Mouse (Mus musculus) heart, embryonic 13.5 days (tissue): Measurements from ENCODE around the gene Sar1a. TPM values are rescaled to one million over a fixed set of nuclear protein-coding genes. Genes with fewer than 3 reads are reported as not detected.
A peak's percentile ranks its signal among the peaks of the same experiment; 100 is the strongest.

Experiments
- ATAC-seq: fragments of 200-750 bp; cut with Nextera tagmentation; 2 replicates; pipeline ENCODE4 v1.8.0; 2017; ENCODE audit warnings: moderate TSS enrichment; ENCODE audit not compliant: insufficient number of reproducible peaks, low FRiP score, low TSS enrichment; ENCODE audit errors: extremely low read depth
- H3K27ac ChIP-seq: fragments of 300-500 bp; sonication (generic); replicated peaks from 2 replicates; pipeline ENCODE4 v1.5.1; 2015; ENCODE audit warnings: moderate library complexity, mild to moderate bottlenecking, inconsistent platforms
- H3K27me3 ChIP-seq: fragments of 300-500 bp; sonication (generic); replicated peaks from 2 replicates; pipeline ENCODE4 v1.6.1; 2015; ENCODE audit warnings: mild to moderate bottlenecking, inconsistent platforms
- H3K36me3 ChIP-seq: fragments of 300-500 bp; sonication (generic); 2 replicates; pipeline ENCODE4 v1.6.1; 2015; ENCODE audit warnings: mild to moderate bottlenecking, inconsistent platforms
- H3K4me1 ChIP-seq: fragments of 300-500 bp; sonication (generic); 2 replicates; pipeline ENCODE4 v1.6.1; 2015; ENCODE audit warnings: inconsistent platforms
- H3K4me2 ChIP-seq: fragments of 300-500 bp; sonication (generic); 2 replicates; pipeline ENCODE4 v1.6.1; 2015; ENCODE audit warnings: inconsistent platforms, mild to moderate bottlenecking, moderate library complexity
- H3K4me3 ChIP-seq: fragments of 300-500 bp; sonication (generic); 2 replicates; pipeline ENCODE4 v1.5.1; 2015; ENCODE audit warnings: moderate library complexity, mild to moderate bottlenecking, inconsistent platforms
- H3K9ac ChIP-seq: fragments of 300-500 bp; sonication (generic); 2 replicates; pipeline ENCODE4 v1.6.1; 2015; ENCODE audit warnings: inconsistent platforms, mild to moderate bottlenecking, moderate library complexity
- H3K9me3 ChIP-seq: fragments of 300-500 bp; sonication (generic); 2 replicates; pipeline ENCODE4 v1.6.1; 2016; ENCODE audit warnings: inconsistent platforms
- WGBS: fragments of 180-500 bp; shearing (Covaris S2); methylation state at CpG from one replicate; pipeline ENCODE4 v1.1.7; 2015; ENCODE audit warnings: mixed read lengths; 5-methylcytosine and 5-hydroxymethylcytosine counted together
- polyA plus RNA-seq: library from polyadenylated mRNA; unstranded; fragments of >200 nt; fragmentation: Nextera tagmentation; extraction: Ambion mirVana; gene quantifications from 2 replicates; pipeline ENCODE4 v1.2.1, GENCODE M21; 2015

Gene Sar1a
- polyA plus RNA-seq, 1 experiment from 2014 or later, result 156 TPM

DNA sequence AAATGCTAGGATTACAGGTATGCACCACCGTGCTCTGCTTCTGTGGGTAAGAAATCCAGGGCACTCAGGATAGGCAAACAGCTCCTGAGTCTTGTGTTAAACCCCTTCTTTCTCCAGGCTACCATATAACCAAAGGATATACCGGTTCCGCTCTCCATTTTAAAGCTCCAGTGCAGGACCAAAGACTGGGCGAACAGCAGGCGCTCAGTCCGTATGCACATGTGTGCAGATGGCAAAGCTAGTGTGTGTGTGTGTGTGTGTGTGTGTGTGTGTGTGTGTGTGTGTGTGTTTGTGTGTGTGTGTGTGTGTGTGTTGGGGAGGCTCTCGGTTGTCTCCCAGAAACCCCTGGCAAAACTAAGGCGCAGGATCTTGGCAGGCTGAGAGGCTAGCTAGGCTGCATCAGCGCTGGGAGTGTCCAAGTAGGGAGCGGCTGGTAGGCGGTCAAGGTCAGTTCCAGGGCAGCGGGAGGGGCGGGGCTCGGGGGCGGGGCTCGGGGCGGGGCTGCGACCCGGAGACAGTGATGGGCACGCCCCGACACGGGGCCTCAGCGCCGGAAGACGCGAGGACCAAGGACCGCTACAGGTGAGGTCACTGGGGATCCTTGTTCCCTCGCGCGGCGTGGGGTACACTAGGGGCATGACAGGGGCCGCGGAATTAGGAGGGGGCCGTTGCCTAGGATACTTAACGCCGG lies 34.8 kb downstream of the Sar1a start, which contains the start of gene Aifm2:
Gene Aifm2, plus strand, starts transcription at position 493 of the 691 bp plus-strand sequence.
- 13% methylated on average over 33 of the region's 36 CpGs for WGBS
- peak within 1 kb of the TSS; percentile 56 for H3K27ac ChIP-seq
- H3K27me3 ChIP-seq, result peaks cover 7% of the 10 kb centered on the region; the same call in 1 of the 2 replicates
- peak within 1 kb of the TSS; percentile 86 for H3K9ac ChIP-seq
- no peaks in the 10 kb centered on the region for H3K36me3 ChIP-seq
- H3K4me3 ChIP-seq, result peak within 1 kb of the TSS; percentile 73
- no peaks in the 10 kb centered on the region for H3K9me3 ChIP-seq
- ATAC-seq, result peak; percentile 81
- H3K4me2 ChIP-seq, result peak within 1 kb of the TSS; percentile 91
- H3K4me1 ChIP-seq, result peaks cover 16% of the 10 kb centered on the region

DNA sequence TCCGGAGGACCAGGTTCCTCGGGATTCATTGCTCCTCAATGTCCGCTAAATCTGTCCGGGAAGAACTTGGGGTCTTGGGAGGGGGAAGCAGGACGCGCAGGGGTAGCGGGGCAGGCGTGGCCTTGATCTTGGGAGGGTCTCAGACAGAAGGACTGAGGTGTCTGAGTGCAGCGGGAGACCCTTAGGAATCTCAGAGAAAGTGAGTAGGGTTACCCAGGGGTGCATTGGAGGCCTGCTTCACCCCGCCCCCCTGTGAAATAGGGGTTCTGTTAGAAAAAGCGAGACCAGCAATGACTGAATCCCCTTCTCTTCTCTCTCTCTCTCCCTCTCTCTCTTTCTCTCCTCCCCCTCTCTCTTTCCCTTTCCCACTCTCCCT lies 35.4 kb downstream of the Sar1a start:
- H3K36me3 ChIP-seq, result no peaks in the 10 kb centered on the region
- no peak; the same call in 1 of the 2 replicates for ATAC-seq
- H3K9me3 ChIP-seq, result no peaks in the 10 kb centered on the region
- peak overlapping the region; percentile 32; the same call in 1 of the 2 replicates for H3K27ac ChIP-seq
- WGBS, result 1% methylated on average over 11 of the region's 11 CpGs
- H3K4me1 ChIP-seq, result peaks cover 16% of the 10 kb centered on the region
- peak overlapping the region; percentile 73 for H3K4me3 ChIP-seq
- H3K9ac ChIP-seq, result peak overlapping the region; percentile 86
- H3K4me2 ChIP-seq, result peak overlapping the region; percentile 91
- H3K27me3 ChIP-seq, result peaks cover 6% of the 10 kb centered on the region; the same call in 1 of the 2 replicates

DNA sequence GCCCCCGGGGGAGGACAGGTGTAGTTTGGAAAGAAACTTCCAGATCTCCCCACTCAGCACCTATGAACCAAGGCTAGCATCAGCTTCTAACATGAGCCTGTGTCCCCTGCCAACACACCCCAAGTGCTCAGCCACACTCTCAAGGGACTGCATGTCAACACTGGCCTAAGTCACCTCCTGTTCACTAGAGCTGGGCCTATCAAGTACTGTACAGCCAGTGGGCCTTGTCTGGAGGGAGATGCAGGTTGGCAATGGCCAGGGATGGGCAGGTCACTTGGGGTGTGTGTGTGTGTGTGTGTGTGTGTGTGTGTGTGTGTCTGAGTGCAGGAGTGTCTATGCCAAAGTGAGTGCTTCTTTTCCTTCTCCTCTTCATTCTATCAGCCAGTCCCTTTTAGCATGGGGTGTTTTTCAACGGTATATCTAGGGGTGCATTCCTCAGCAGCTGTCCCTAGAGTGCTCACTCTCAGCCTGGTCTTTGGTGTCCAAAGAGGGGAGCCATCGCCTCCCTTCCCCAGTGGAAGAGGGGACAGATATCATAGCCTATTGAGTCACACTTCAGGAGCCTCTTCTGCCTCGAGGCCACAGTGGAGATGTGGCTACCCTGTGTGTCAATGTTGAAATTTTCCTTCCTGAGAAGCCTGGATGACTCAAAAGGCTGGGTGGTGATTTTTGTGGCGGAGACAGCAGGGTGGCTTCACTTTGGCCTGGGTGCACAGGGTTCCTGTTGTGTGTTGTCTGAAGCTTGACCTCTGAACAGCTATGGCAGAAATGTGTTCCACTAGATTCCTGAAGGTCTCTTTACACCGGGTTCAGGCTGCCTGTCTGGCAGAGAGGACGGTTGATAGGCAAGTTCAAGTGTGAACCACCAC lies 36.1 kb downstream of the Sar1a start:
- 62% methylated on average over 7 of the region's 7 CpGs for WGBS
- Histone ChIP-seq H3K9me3 (no peaks in the 10 kb centered on the region), H3K27ac (peak overlapping the region; percentile 32; the same call in 1 of the 2 replicates), H3K27me3 (no peaks in the 10 kb centered on the region), H3K4me2 (peak overlapping the region; percentile 91), H3K36me3 (no peaks in the 10 kb centered on the region), H3K9ac (peak overlapping the region; percentile 86), H3K4me1 (peaks cover 16% of the 10 kb centered on the region), H3K4me3 (peak overlapping the region; percentile 73)
- no peak for ATAC-seq

DNA sequence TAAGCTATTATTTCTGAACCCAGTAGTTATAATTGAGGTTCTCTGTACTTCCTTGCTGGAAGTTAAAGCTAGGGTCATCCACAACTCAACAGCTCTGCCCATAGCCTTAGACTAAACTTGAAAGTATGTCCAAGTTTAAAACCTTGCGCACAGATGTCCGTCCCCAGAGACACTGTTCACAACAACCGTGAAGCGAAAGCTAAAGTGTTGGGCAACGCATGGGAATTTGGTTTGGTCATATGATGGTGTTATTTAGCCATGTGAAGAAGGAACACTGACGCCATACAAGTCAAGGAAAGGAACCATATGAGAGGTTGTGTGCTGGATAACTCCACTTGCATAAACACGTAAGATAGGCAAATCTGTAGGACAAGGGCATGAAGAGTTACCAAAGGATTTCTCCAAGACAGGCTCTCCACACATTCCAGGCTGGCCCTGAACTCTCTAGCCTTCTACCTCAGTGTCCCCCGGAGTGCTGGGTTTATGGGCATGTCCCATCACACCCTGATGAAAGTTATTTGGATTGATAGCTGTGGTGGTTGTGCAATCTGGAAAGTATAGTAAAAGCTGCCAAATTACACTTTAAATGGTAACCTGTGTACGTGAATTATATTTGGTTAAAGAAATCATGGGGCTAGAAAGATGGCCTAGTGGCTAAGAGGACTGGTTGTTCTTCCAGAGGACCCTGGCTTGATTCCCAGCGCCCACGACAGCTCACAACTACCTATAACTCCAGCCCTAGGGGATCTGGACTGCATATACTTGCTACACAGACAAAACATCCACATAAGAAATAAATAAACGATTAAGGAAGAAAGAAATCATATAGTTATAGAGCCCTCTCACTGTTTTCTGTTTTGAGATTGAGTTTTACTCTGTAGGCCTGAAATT lies 37.6 kb downstream of the Sar1a start:
- H3K27ac ChIP-seq, result no peak overlapping the region
- H3K36me3 ChIP-seq, result no peaks in the 10 kb centered on the region
- no peak overlapping the region for H3K4me3 ChIP-seq
- no peak overlapping the region for H3K4me2 ChIP-seq
- no peak overlapping the region for H3K9ac ChIP-seq
- H3K4me1 ChIP-seq, result peaks cover 16% of the 10 kb centered on the region
- ATAC-seq, result no peak
- H3K27me3 ChIP-seq, result no peaks in the 10 kb centered on the region
- WGBS, result 84% methylated on average over 12 of the region's 12 CpGs
- no peaks in the 10 kb centered on the region for H3K9me3 ChIP-seq

DNA sequence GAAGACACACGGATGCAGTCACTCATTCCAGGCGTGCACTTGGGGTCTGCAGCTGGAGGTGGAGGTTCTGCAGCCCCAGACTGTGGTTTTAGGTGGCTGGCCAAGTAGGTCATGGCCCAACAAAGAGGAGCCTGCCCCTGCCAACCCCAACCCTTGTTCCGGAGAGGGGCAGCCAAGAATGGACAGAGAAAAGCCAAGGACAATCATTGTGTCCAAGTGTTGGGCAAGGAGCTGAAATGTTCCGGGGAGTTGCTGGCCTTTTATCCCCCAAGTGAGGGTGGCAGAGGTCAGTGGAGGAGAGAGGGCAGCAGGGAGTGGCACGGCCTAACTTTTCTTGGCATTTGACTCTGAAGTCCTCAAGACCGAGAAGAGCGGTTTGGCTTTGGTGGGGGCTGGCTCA lies 40.2 kb downstream of the Sar1a start:
- WGBS, result 80% methylated on average over 7 of the region's 7 CpGs
- no peak for ATAC-seq
- H3K36me3 ChIP-seq, result no peaks in the 10 kb centered on the region
- no peak overlapping the region for H3K9ac ChIP-seq
- no peak overlapping the region for H3K4me2 ChIP-seq
- no peaks in the 10 kb centered on the region for H3K9me3 ChIP-seq
- H3K27ac ChIP-seq, result no peak overlapping the region
- peaks cover 19% of the 10 kb centered on the region for H3K4me1 ChIP-seq
- no peak overlapping the region for H3K4me3 ChIP-seq
- no peaks in the 10 kb centered on the region for H3K27me3 ChIP-seq

DNA sequence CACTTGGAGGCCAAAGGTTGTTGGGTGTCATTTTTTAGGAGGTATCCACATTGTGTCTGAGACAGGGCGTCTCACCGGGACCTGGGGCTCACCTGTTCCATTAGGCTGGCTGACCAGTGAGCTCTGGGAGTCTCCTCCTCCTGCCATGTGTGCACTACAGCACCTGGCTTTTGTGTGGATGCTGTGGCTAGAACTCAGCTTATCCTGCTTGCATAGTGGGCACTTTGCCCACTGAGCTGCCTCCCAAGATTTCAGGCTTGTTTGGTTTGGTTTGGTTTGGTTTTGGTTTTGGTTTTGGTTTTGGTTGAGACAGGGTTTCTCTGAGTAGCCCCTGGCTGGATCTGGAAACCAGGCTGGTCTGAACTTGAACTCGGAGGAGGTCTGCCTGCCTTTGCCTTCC lies 42.1 kb downstream of the Sar1a start:
- ATAC-seq, result no peak
- Histone ChIP-seq H3K36me3 (peaks cover 11% of the 10 kb centered on the region), H3K27ac (no peak overlapping the region), H3K27me3 (no peaks in the 10 kb centered on the region), H3K4me3 (no peak overlapping the region), H3K9me3 (no peaks in the 10 kb centered on the region), H3K4me2 (no peak overlapping the region), H3K4me1 (peaks cover 8% of the 10 kb centered on the region), H3K9ac (no peak overlapping the region)
- 79% methylated on average over 3 of the region's 3 CpGs for WGBS

DNA sequence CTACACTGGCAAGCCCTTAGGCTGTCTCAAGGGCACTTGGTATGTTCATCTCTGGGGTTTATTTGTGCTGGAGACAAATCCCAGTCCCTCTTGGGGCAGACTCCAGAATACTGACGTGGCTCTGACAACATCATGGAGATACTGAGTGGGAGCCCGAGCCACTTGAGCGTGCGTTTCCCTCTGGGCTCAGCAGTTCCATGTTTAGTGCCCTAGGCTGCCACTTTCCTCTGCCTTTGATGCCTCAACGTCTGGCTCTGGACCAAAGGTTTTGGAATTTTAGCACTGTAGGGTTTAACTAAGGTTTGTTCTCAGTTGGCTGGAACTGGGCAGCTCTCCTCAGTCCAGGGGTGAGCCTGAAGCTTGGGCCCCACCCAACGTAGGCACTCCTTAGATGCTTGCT lies 43.2 kb downstream of the Sar1a start:
- Histone ChIP-seq H3K27me3 (no peaks in the 10 kb centered on the region), H3K4me3 (no peak overlapping the region), H3K27ac (no peak overlapping the region), H3K9ac (no peak overlapping the region), H3K36me3 (peaks cover 21% of the 10 kb centered on the region), H3K4me2 (no peak overlapping the region), H3K4me1 (peaks cover 8% of the 10 kb centered on the region), H3K9me3 (no peaks in the 10 kb centered on the region)
- 35% methylated on average over 6 of the region's 6 CpGs for WGBS
- ATAC-seq, result no peak

DNA sequence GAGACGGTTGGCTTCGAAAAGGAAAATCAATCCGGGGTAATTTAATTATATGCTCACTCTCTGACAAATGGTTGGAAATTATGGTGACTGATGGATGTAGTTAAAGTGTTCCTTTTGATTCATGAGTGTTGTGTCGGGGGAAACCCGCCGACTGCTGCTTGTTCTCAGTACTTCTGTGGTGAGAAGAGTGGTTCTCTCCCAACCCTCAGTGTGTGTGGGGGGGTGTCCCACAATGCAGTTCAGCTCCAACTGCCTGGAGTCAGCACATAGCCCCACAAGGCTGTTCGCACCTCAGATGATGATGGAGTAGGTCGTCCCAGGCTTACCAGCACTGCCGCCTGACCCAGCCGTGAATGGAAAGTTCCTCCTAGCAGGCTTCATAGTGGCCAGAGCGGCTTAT lies 49.1 kb downstream of the Sar1a start:
- Histone ChIP-seq H3K4me3 (no peak overlapping the region), H3K4me2 (no peak overlapping the region), H3K27me3 (no peaks in the 10 kb centered on the region), H3K9me3 (no peaks in the 10 kb centered on the region), H3K27ac (no peak overlapping the region), H3K9ac (no peak overlapping the region), H3K4me1 (no peaks in the 10 kb centered on the region), H3K36me3 (peaks cover 49% of the 10 kb centered on the region)
- ATAC-seq, result no peak
- WGBS, result 75% methylated on average over 11 of the region's 11 CpGs

DNA sequence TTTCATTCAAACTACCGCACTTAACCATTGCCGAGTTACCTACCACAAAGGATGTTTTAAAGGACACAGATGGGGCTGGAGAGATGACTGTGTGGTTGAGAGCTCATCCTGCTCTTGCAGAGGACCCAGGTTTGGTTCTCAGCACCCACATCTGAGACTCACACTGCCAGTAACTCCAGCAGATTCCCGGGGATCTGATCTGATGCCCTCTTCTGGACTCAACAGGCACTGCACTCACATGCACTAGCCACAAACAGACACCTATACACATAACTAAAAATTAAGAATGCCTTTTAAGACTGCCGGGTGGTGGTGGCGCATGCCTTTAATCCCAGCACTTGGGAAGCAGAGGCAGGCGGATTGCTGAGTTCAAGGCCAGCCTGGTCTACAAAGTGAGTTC lies 50.1 kb downstream of the Sar1a start:
- H3K9me3 ChIP-seq, result no peaks in the 10 kb centered on the region
- ATAC-seq, result no peak

DNA sequence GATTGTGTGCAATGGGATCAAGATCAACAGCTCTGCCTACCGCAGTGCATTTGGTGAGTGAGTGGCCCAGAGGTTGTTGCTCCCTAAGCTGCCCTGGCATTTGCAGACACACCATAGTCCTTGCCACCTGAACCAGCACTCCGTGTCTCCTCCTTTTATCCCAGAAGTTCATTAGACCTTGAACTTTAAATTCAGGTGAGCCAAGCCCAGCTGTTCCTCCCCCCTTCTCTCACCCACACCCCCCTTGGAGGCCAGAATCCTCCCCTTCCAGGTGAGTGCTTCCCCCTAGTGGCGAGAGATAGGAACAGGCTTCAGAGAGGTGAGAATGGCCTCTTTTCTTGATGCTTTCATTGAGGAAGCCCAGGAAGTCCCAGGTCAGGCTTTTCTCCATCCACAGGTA lies 54.3 kb downstream of the Sar1a start:
- no peak for ATAC-seq
- Histone ChIP-seq H3K4me2 (no peak overlapping the region), H3K4me1 (no peaks in the 10 kb centered on the region), H3K27ac (no peak overlapping the region), H3K36me3 (peaks cover 43% of the 10 kb centered on the region), H3K9me3 (no peaks in the 10 kb centered on the region), H3K4me3 (no peak overlapping the region), H3K9ac (no peak overlapping the region), H3K27me3 (no peaks in the 10 kb centered on the region)
- WGBS, result 46% methylated on average over 3 of the region's 3 CpGs

More for the DNA sequence above, 50.1 kb downstream of the Sar1a start:
- Histone ChIP-seq H3K9ac (no peak overlapping the region), H3K27me3 (no peaks in the 10 kb centered on the region), H3K4me1 (no peaks in the 10 kb centered on the region), H3K4me2 (no peak overlapping the region), H3K27ac (no peak overlapping the region), H3K36me3 (peaks cover 49% of the 10 kb centered on the region), H3K4me3 (no peak overlapping the region)
- 93% methylated on average over 6 of the region's 6 CpGs for WGBS

DNA sequence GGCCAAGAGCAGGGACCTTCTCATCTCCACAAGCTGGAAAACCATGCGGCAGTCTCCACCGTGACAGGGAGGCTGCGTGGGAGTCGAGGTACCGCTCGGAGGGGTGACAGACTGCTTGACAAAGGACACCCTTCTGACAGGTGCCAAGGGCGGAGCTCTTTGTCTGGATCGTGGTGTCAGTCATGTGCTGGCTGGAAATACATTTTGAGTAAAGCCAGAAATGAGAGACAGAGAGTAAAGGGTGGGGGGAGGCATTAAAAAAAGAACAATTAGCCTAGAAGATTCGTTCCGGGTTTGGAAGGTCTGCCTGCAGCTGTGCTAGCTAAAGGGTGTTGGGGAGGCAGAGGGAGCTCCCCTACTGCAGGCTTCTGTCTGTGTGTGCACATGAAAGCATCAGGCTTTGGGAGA lies 56.6 kb downstream of the Sar1a start:
- no peak overlapping the region for H3K4me3 ChIP-seq
- H3K27ac ChIP-seq, result no peak overlapping the region
- H3K9ac ChIP-seq, result no peak overlapping the region
- H3K4me2 ChIP-seq, result no peak overlapping the region
- WGBS, result 62% methylated on average over 10 of the region's 10 CpGs
- no peaks in the 10 kb centered on the region for H3K9me3 ChIP-seq
- no peaks in the 10 kb centered on the region for H3K4me1 ChIP-seq
- ATAC-seq, result no peak
- no peaks in the 10 kb centered on the region for H3K27me3 ChIP-seq
- H3K36me3 ChIP-seq, result peaks cover 49% of the 10 kb centered on the region
